Mouse (Mus musculus) liver, embryonic 14.5 days (tissue): Measurements from ENCODE around the gene Srsf6. TPM values are rescaled to one million over a fixed set of nuclear protein-coding genes. Genes with fewer than 3 reads are reported as not detected.

ENCODE experiments used
- ATAC-seq: fragments of 200-750 bp; cut with Nextera tagmentation; 2 replicates; pipeline ENCODE4 v1.8.0; 2017; ENCODE audit warnings: moderate number of reproducible peaks, mild to moderate bottlenecking, moderate library complexity; ENCODE audit not compliant: insufficient read depth
- DNase-seq, 3 experiments: peaks; one replicate each; pipeline ENCODE4 v3.0.0-alpha.2; 2012 to 2013; ENCODE audit warnings: low read depth in 3 of 3, low spot score in 3 of 3
- H3K27ac ChIP-seq: fragments of 300-500 bp; sonication (generic); 2 replicates; pipeline ENCODE4 v1.5.1; 2014; ENCODE audit warnings: moderate library complexity, mild to moderate bottlenecking, control low read depth, inconsistent platforms
- H3K27me3 ChIP-seq: fragments of 300-500 bp; sonication (generic); 2 replicates; pipeline ENCODE4 v1.6.1; 2014; ENCODE audit warnings: mild to moderate bottlenecking, low read length, moderate library complexity; ENCODE audit not compliant: control insufficient read depth, insufficient read depth
- H3K36me3 ChIP-seq: fragments of 300-500 bp; sonication (generic); replicated peaks from 2 replicates; pipeline ENCODE4 v1.6.1; 2014; ENCODE audit warnings: low read depth; ENCODE audit not compliant: control insufficient read depth, insufficient read depth
- H3K4me1 ChIP-seq, 2 experiments: fragments of 200-500 bp in 1 of 2; fragments of 300-500 bp in 1 of 2; sonication (generic) in 1 of 2; replicated peaks; 2 replicates each; pipeline ENCODE4 v1.6.1; 2012 to 2014; ENCODE audit warnings: antibody characterized with exemption in 1 of 2, inconsistent platforms in 1 of 2, low read length in 1 of 2; ENCODE audit not compliant: control insufficient read depth in 2 of 2, insufficient read depth in 2 of 2
- H3K4me2 ChIP-seq: fragments of 300-500 bp; sonication (generic); 2 replicates; pipeline ENCODE4 v1.6.1; 2014; ENCODE audit warnings: low read depth, mild to moderate bottlenecking, control low read depth, moderate library complexity
- H3K4me3 ChIP-seq, 2 experiments: fragments of 200-500 bp in 1 of 2; fragments of 300-500 bp in 1 of 2; sonication (generic) in 1 of 2; 2 replicates each; pipeline ENCODE4 v1.5.1; 2012 to 2014; ENCODE audit warnings: low read depth in 2 of 2, low read length in 2 of 2, mild to moderate bottlenecking in 2 of 2, control low read depth in 1 of 2, inconsistent platforms in 1 of 2, moderate library complexity in 1 of 2; ENCODE audit not compliant: insufficient read depth in 1 of 2
- H3K9ac ChIP-seq: fragments of 300-500 bp; sonication (generic); replicated peaks from 2 replicates; pipeline ENCODE4 v1.6.1; 2014; ENCODE audit warnings: mild to moderate bottlenecking, control low read depth, moderate library complexity
- H3K9me3 ChIP-seq: fragments of 300-500 bp; sonication (generic); 2 replicates; pipeline ENCODE4 v1.6.1; 2016; ENCODE audit warnings: low read length, mixed read lengths; ENCODE audit not compliant: control insufficient read depth
- CTCF ChIP-seq: IDR thresholded peaks from 2 replicates; pipeline ENCODE4 v1.5.1; 2016; ENCODE audit warnings: antibody characterized with exemption, low read depth, control low read depth
- EP300 ChIP-seq: IDR thresholded peaks from 2 replicates; pipeline ENCODE4 v1.6.1; 2016; ENCODE audit warnings: antibody characterized with exemption, low read depth
- WGBS: fragments of 180-500 bp; shearing (Covaris S2); extraction: QIAGEN DNeasy Blood & Tissue Kit; methylation state at CpG from one replicate; pipeline ENCODE4 v1.1.7; 2014; ENCODE audit not compliant: insufficient replicate concordance; 5-methylcytosine and 5-hydroxymethylcytosine counted together
- polyA plus RNA-seq, 2 experiments: library from polyadenylated mRNA; depleted of rRNA in 1 of 2; stranded (reverse) in 1 of 2; unstranded in 1 of 2; fragments of >200 nt; fragmentation: Nextera tagmentation in 1 of 2; extraction: Ambion mirVana in 1 of 2; gene quantifications; 2 replicates each; pipeline versions ENCODE4 v1.2.1 to v1.2.3; 2012 to 2014

The Srsf6 gene
- polyA plus RNA-seq, 2 experiments: 80.4 to 113 TPM

DNA sequence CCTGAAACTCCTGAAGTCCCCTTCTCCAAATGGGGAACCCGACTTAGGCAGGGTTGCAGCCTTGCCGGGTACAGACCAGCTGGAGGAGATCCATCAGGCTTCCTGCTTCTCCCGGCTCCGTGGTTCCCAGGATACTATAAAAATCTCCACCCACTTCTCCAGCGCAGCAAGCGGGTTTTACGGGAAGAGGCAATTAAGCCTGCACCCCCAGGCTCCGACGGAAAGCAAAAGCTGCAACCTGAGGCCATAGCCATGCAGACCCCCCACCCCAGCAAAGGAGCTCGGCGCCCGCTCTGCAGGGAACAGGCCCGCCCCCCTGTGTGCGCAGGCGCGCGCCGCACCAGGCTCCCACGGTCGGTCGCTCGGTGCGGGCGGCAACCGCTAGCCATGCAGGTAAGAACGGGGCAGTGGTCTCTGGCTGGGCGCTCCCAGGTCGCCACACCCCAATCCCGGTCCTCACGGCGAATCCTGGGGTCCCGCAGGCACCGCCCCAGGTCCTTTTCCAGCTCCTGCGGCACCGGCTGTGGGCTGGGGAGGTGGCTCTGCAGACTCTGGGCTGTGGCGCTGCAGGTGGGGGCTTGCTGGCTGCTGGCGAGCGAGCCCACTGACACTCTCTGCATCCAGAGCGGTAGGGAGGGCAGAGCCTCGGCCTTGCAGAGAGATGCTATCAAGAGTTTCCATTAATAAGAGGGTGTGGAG lies 12.0 kb downstream of the Srsf6 start, which contains the start of gene L3mbtl1:
Gene L3mbtl1 (plus strand): TSS at position 325 of the 699 bp plus-strand sequence.
- Histone ChIP-seq H3K27me3 (peaks cover 27% of the 10 kb centered on the region), H3K9me3 (no peaks in the 10 kb centered on the region), H3K4me1 (peaks cover 0 to 4% of the 10 kb centered on the region in 2 experiments; a peak in 1 of 4 replicates), H3K9ac (no peak within 1 kb of the TSS), H3K4me2 (peak within 1 kb of the TSS; percentile 42), H3K27ac (no peak within 1 kb of the TSS), H3K36me3 (peaks cover 12% of the 10 kb centered on the region), H3K4me3 (peak within 1 kb of the TSS; percentile 25 to 46)
- WGBS: 2% methylated on average over 40 of the region's 40 CpGs
- TF ChIP-seq EP300: no peak
- TF ChIP-seq CTCF: no peak
- DNase-seq: no peak
- no peak for ATAC-seq

GRCm38 (mm10) chr2:162943931-162944330 lies 12.6 kb downstream of the Srsf6 start:
- Histone ChIP-seq H3K4me1 (peaks cover 0 to 4% of the 10 kb centered on the region in 2 experiments; a peak in 1 of 4 replicates), H3K36me3 (peaks cover 5% of the 10 kb centered on the region), H3K27me3 (peaks cover 27% of the 10 kb centered on the region), H3K9ac (no peak overlapping the region), H3K27ac (no peak overlapping the region), H3K9me3 (no peaks in the 10 kb centered on the region), H3K4me3 (no peak overlapping the region), H3K4me2 (peak overlapping the region; percentile 42)
- WGBS: 6% methylated on average over 11 of the region's 11 CpGs
- no peak for TF ChIP-seq CTCF
- no peak for TF ChIP-seq EP300
- ATAC-seq (no peak), DNase-seq (no peak)

DNA sequence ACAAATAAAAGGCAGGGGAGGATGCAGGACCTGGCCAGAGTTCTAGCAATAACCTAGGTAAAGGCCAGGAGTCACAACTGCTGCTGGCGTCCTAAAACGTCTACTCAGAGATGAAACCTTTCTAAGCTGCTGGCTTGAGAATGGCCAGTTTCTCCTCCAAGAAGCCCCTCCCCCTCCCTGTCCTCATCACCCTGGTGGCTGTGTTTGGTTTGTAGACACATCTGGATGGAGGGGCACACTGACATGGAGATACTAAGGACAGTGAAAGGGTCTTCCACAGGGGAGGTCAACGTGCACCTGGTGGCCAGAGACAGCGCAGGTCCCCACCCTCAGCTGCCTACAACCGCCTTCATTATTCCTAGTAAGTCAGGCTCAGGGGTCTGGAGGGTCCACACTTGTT lies 15.6 kb downstream of the Srsf6 start:
- H3K9ac ChIP-seq: no peak overlapping the region
- no peak for ATAC-seq
- no peak for DNase-seq
- no peaks in the 10 kb centered on the region for H3K9me3 ChIP-seq
- TF ChIP-seq EP300: no peak
- no peak for TF ChIP-seq CTCF
- H3K4me1 ChIP-seq: 0 out of 4 replicates have a peak, but pooled peaks cover 0 to 4% of the 10 kb centered on the region in 2 experiments
- no peak overlapping the region for H3K4me3 ChIP-seq
- WGBS: 75% methylated on average over 5 of the region's 5 CpGs
- H3K27me3 ChIP-seq: peaks cover 24% of the 10 kb centered on the region
- no peak overlapping the region for H3K4me2 ChIP-seq
- H3K27ac ChIP-seq: no peak overlapping the region
- H3K36me3 ChIP-seq: no peaks in the 10 kb centered on the region

GRCm38 (mm10) chr2:162947736-162948135 lies 16.4 kb downstream of the Srsf6 start:
- TF ChIP-seq CTCF (no peak), EP300 (no peak)
- Histone ChIP-seq H3K9me3 (no peaks in the 10 kb centered on the region), H3K4me3 (peak overlapping the region; percentile 1 to 28; a peak in 3 of 4 replicates), H3K27me3 (peaks cover 19% of the 10 kb centered on the region), H3K4me2 (peak overlapping the region; percentile 40), H3K27ac (no peak overlapping the region), H3K9ac (no peak overlapping the region), H3K36me3 (no peaks in the 10 kb centered on the region), H3K4me1 (0 out of 4 replicates have a peak, but pooled peaks cover 0 to 4% of the 10 kb centered on the region in 2 experiments)
- DNase-seq (no peak), ATAC-seq (peak; percentile 53; the same call in 1 of the 2 replicates)
- WGBS: 32% methylated on average over 15 of the region's 15 CpGs

GRCm38 (mm10) chr2:162948221-162948620 lies 16.9 kb downstream of the Srsf6 start:
- 57% methylated on average over 14 of the region's 14 CpGs for WGBS
- Histone ChIP-seq H3K4me2 (peak overlapping the region; percentile 40), H3K27ac (no peak overlapping the region), H3K36me3 (no peaks in the 10 kb centered on the region), H3K9me3 (no peaks in the 10 kb centered on the region), H3K27me3 (peaks cover 14% of the 10 kb centered on the region), H3K4me1 (0 out of 4 replicates have a peak, but pooled peaks cover 0 to 4% of the 10 kb centered on the region in 2 experiments), H3K4me3 (peak overlapping the region; percentile 1 to 28; a peak in 3 of 4 replicates), H3K9ac (no peak overlapping the region)
- ATAC-seq: peak; percentile 48
- TF ChIP-seq CTCF: no peak
- no peak for TF ChIP-seq EP300
- DNase-seq: no peak
